Mouse (Mus musculus) ES-E14 (cell line): Measurements from ENCODE around the gene Fadd.

ENCODE experiments used
- CHD2 ChIP-seq: IDR thresholded peaks from 2 replicates; pipeline ENCODE4 v1.6.1; 2014; ENCODE audit warnings: mild to moderate bottlenecking, low read depth, low read length, inconsistent platforms
- HCFC1 ChIP-seq: IDR thresholded peaks from 2 replicates; pipeline ENCODE4 v1.6.1; 2012; ENCODE audit warnings: low read length, inconsistent platforms, borderline replicate concordance; ENCODE audit not compliant: insufficient read depth
- MAFK ChIP-seq: IDR thresholded peaks from 2 replicates; pipeline ENCODE4 v1.6.1; 2014; ENCODE audit warnings: mild to moderate bottlenecking, low read depth, low read length, inconsistent platforms; ENCODE audit not compliant: insufficient read depth
- ZC3H11A ChIP-seq: IDR thresholded peaks from 2 replicates; pipeline ENCODE4 v1.6.1; 2012; ENCODE audit warnings: low read depth, mild to moderate bottlenecking, inconsistent platforms, low read length, borderline replicate concordance
- ZNF384 ChIP-seq: IDR thresholded peaks from 2 replicates; pipeline ENCODE4 v1.6.1; 2012; ENCODE audit warnings: low read depth, low read length, inconsistent platforms

GRCm38 (mm10) chr7:144615343-144615742 lies 33.1 kb upstream of the Fadd start:
- TF ChIP-seq CHD2 (no peak), HCFC1 (no peak), MAFK (no peak), ZC3H11A (no peak), ZNF384 (no peak)
